Mouse (Mus musculus): ENCODE results near the gene Ccdc110. TPM values are rescaled to one million over a fixed set of nuclear protein-coding genes. Genes with fewer than 3 reads are reported as not detected.
A peak's percentile ranks its signal among the peaks of the same experiment; 100 is the strongest.

Ccdc110 gene
- total RNA-seq, 2 experiments from 2014 or later, result 1.2 to 1.3 TPM

- peak; percentile 99 for DNase-seq (ENCODE audit: low spot score in 2 of 2)
Measured at GRCm38 (mm10) chr8:45975126-45975836, 40.9 kb downstream of the Ccdc110 start, which contains the start of the genes 1700029J07Rik and Ufsp2. Gene 1700029J07Rik, minus strand, starts transcription at chr8:45975252. Gene Ufsp2, plus strand, starts transcription at chr8:45975528.

- no peak for DNase-seq (ENCODE audit: low spot score in 2 of 2)
Measured at GRCm38 (mm10) chr8:45975837-45976468, 41.5 kb downstream of the Ccdc110 start.

GRCm38 (mm10) chr8:45986665-45987064 lies 52.2 kb downstream of the Ccdc110 start:
- no peak for DNase-seq (ENCODE audit: low spot score in 2 of 2)

- DNase-seq (ENCODE audit: low spot score in 2 of 2), result no peak
Measured at GRCm38 (mm10) chr8:45988189-45988588, 53.8 kb downstream of the Ccdc110 start.

GRCm38 (mm10) chr8:45990631-45991310 lies 56.4 kb downstream of the Ccdc110 start:
- DNase-seq (ENCODE audit: low spot score in 2 of 2), result no peak

Other genes with a start within 250 kb of the Ccdc110 start
- gene Pdlim3, start 49.2 kb upstream of the Ccdc110 start, total RNA-seq (2021), result 1 to 10 TPM; 1.8 to 2.4 TPM
- 1 to 10 TPM; 2.0 to 2.4 TPM for gene 1700029J07Rik, start 40.6 kb downstream of the Ccdc110 start, total RNA-seq (2021)
- 10 to 100 TPM; 56.4 to 58.1 TPM for gene Ufsp2, start 40.9 kb downstream of the Ccdc110 start, total RNA-seq (2021)
- under 1 TPM; 0.26 to 0.30 TPM for gene Lrp2bp, start 64.7 kb downstream of the Ccdc110 start, total RNA-seq (2021)
- gene Ankrd37, start 71.1 kb downstream of the Ccdc110 start, total RNA-seq (2021), result 1 to 10 TPM; 6.8 to 9.5 TPM
- 10 to 100 TPM; 24.4 to 27.3 TPM for gene Cfap97, start 217.2 kb downstream of the Ccdc110 start, total RNA-seq (2021)
- gene Snx25, start 217.5 kb downstream of the Ccdc110 start, total RNA-seq (2021), result 10 to 100 TPM; 48.3 to 52.6 TPM